Mouse (Mus musculus): ENCODE results near the gene Prkaca. TPM values are rescaled to one million over a fixed set of nuclear protein-coding genes. Genes with fewer than 3 reads are reported as not detected.
"Not testable (repeated sequence)": the region's sequence is repeated elsewhere in the genome, so short reads cannot be mapped to it uniquely, and the experiment has no call there.

The Prkaca gene
- total RNA-seq, 2 experiments from 2014 or later, result 137 to 165 TPM

- DNase-seq, result peak; percentile 34
- intact Hi-C loops (cut with DNase I), result loop anchor here (5.0 kb wide), 1 partner anchor 35 kb away; the partner anchor contains the start of gene 2210011C24Rik
- peak overlapping the region; percentile 92 for H3K27ac ChIP-seq
- peak overlapping the region; percentile 52 for H3K4me3 ChIP-seq
- TF ChIP-seq CTCF (IDR thresholded peaks at IDR 0.05), result no peak
Observed at GRCm38 (mm10) chr8:83977646-83978045, 4.9 kb downstream of the Prkaca start.

GRCm38 (mm10) chr8:83978200-83978599 lies 5.4 kb downstream of the Prkaca start:
- intact Hi-C loops (cut with DNase I), result loop anchor here (5.0 kb wide), 1 partner anchor 34 kb away; the partner anchor contains the start of gene 2210011C24Rik
- TF ChIP-seq CTCF (IDR thresholded peaks at IDR 0.05), result no peak
- H3K27ac ChIP-seq, result peak overlapping the region; percentile 92
- peak; percentile 20 for DNase-seq
- H3K4me3 ChIP-seq, result peak overlapping the region; percentile 52

- Histone ChIP-seq H3K27ac (peak overlapping the region; percentile 92), H3K4me3 (peak overlapping the region; percentile 21)
- intact Hi-C loops (cut with DNase I), result loop anchor here (1.0 to 2.0 kb wide), 2 partner anchors 15 to 16 kb away; no protein-coding TSS in a partner anchor
- peak; percentile 86 for DNase-seq
- TF ChIP-seq CTCF (IDR thresholded peaks at IDR 0.05), result no peak
Observed at GRCm38 (mm10) chr8:83980250-83980649, 7.5 kb downstream of the Prkaca start.

GRCm38 (mm10) chr8:83980845-83981244 lies 8.1 kb downstream of the Prkaca start:
- intact Hi-C loops (cut with DNase I), result loop anchor here (1.0 to 2.0 kb wide), 2 partner anchors 14 to 17 kb away; no protein-coding TSS in a partner anchor

GRCm38 (mm10) chr8:83981533-83981932 lies 8.7 kb downstream of the Prkaca start:
- Histone ChIP-seq H3K27ac (peak overlapping the region; percentile 92), H3K4me3 (no peak overlapping the region)
- no peak for TF ChIP-seq CTCF (IDR thresholded peaks at IDR 0.05)
- intact Hi-C loops (cut with DNase I), result loop anchor here (2.0 kb wide), 1 partner anchor 13 kb away; no protein-coding TSS in a partner anchor
- DNase-seq, result no peak

More at GRCm38 (mm10) chr8:83980845-83981244, 8.1 kb downstream of the Prkaca start:
- TF ChIP-seq CTCF (IDR thresholded peaks at IDR 0.05), result peak; percentile 66
- H3K4me3 ChIP-seq, result peak overlapping the region; percentile 21; the same call in 1 of the 2 replicates
- peak overlapping the region; percentile 92 for H3K27ac ChIP-seq
- peak; percentile 91 for DNase-seq

- H3K27ac ChIP-seq, result no peak overlapping the region
- TF ChIP-seq CTCF (IDR thresholded peaks at IDR 0.05), result no peak
- intact Hi-C loops (cut with DNase I), result no loop called here
- no peak overlapping the region for H3K4me3 ChIP-seq
- DNase-seq, result no peak
Observed at GRCm38 (mm10) chr8:83982449-83982848, 9.7 kb downstream of the Prkaca start.

GRCm38 (mm10) chr8:83983222-83983621 lies 10.4 kb downstream of the Prkaca start:
- H3K27ac ChIP-seq; DNase-seq; intact Hi-C loops (cut with DNase I); H3K4me3 ChIP-seq: not testable (repeated sequence)
- peak; percentile 31; the same call in 1 of the 2 replicates for TF ChIP-seq CTCF (IDR thresholded peaks at IDR 0.05)

GRCm38 (mm10) chr8:83989243-83989642 lies 16.4 kb downstream of the Prkaca start:
- Histone ChIP-seq H3K27ac (no peak overlapping the region), H3K4me3 (no peak overlapping the region)
- no peak for TF ChIP-seq CTCF (IDR thresholded peaks at IDR 0.05)
- no peak for DNase-seq
- intact Hi-C loops (cut with DNase I), result no loop called here

GRCm38 (mm10) chr8:83990170-83990569 lies 17.4 kb downstream of the Prkaca start:
- H3K27ac ChIP-seq, result no peak overlapping the region
- DNase-seq, result no peak
- H3K4me3 ChIP-seq, result no peak overlapping the region
- TF ChIP-seq CTCF (IDR thresholded peaks at IDR 0.05), result no peak
- intact Hi-C loops (cut with DNase I), result no loop called here

- no peak for DNase-seq
- no peak for TF ChIP-seq CTCF (IDR thresholded peaks at IDR 0.05)
- Histone ChIP-seq H3K27ac (no peak overlapping the region), H3K4me3 (no peak overlapping the region)
- intact Hi-C loops (cut with DNase I), result no loop called here
Observed at GRCm38 (mm10) chr8:83992488-83992887, 19.7 kb downstream of the Prkaca start.

- no peak for DNase-seq
- intact Hi-C loops (cut with DNase I), result loop anchor here (2.0 kb wide), 1 partner anchor 13 kb away; no protein-coding TSS in a partner anchor
- no peak for TF ChIP-seq CTCF (IDR thresholded peaks at IDR 0.05)
Observed at GRCm38 (mm10) chr8:83994030-83994429, 21.2 kb downstream of the Prkaca start.

GRCm38 (mm10) chr8:83995973-83996372 lies 23.2 kb downstream of the Prkaca start:
- intact Hi-C loops (cut with DNase I), result loop anchor here (2.0 kb wide), 1 partner anchor 15 kb away; no protein-coding TSS in a partner anchor

More at GRCm38 (mm10) chr8:83994030-83994429, 21.2 kb downstream of the Prkaca start:
- Histone ChIP-seq H3K27ac (no peak overlapping the region), H3K4me3 (no peak overlapping the region)

GRCm38 (mm10) chr8:83996567-83997505 lies 24.0 kb downstream of the Prkaca start:
- TF ChIP-seq CTCF (IDR thresholded peaks at IDR 0.05), result no peak
- peak; percentile 97 for DNase-seq
- H3K4me3 ChIP-seq, result peak overlapping the region; percentile 93
- peak overlapping the region; percentile 98 for H3K27ac ChIP-seq
- intact Hi-C loops (cut with DNase I), result no loop called here

More at GRCm38 (mm10) chr8:83995973-83996372, 23.2 kb downstream of the Prkaca start:
- Histone ChIP-seq H3K4me3 (peak overlapping the region; percentile 93), H3K27ac (peak overlapping the region; percentile 98)
- no peak for TF ChIP-seq CTCF (IDR thresholded peaks at IDR 0.05)
- no peak for DNase-seq

All from gastrocnemius, adult 2 months (tissue).